Mouse (Mus musculus): ENCODE results near the gene Dnaaf5.

The Dnaaf5 gene

DNA sequence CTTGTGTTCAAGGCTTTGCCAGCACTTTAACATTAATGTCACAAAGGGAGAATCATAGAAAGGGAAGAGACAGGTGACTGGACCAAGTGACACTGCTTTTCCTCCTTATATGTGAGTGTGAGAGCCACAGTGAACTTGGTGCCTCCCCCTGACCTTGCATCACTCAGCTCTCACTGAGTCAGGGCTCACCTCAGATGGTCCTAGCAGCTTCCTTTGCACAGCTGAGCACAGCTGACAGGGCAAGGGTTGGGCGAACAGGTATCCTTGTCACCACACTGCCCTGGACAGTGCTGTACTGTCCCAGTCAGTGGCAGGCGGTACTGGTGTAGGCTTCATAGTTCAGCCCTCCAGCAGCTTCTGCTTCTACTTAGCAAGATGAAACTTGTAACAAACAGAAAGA is 77.6 kb downstream of the Dnaaf5 start:
- ATAC-seq (ENCODE audit: low TSS enrichment): no peak

DNA sequence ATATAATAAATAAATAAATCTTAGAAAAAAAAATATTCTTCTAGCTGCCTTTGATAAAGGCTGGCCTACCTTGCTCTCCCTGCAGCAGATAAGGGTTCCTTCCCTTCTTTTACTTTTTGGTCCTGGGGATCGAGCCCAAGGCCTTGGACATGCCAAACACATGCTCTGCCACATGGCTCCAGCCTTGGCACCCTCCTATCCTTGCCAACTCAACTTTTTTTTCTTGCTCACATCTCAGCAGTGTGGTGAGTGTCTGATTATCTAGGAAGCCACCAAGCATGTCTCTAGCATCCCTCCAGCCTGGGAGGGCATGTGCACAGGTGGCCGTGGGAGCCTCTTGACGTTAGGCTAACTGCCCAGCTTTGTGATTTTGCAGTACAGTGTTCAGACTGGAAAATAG is 78.3 kb downstream of the Dnaaf5 start:
- no peak for ATAC-seq (ENCODE audit: low TSS enrichment)

DNA sequence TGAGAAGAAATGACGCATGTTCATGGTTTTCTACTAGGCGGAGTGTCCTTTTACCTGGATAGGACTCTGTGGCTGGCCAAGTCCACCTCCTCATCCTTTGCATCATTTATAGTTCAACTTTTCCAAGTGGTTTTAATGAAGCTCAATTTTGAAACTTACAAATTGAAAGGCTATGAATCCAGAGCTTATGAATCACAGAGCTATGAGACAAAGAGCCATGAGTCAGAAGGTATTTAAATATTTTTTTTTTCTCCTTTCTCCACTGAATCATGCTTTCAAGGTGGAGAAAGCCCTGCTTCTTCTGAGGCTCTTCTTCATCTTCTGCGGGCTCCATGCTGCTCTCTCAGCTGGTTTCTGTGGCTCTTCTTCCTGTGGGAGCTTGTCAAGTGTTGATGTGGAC is 79.7 kb downstream of the Dnaaf5 start:
- peak; percentile 47; the same call in 1 of the 2 replicates for ATAC-seq (ENCODE audit: low TSS enrichment)

DNA sequence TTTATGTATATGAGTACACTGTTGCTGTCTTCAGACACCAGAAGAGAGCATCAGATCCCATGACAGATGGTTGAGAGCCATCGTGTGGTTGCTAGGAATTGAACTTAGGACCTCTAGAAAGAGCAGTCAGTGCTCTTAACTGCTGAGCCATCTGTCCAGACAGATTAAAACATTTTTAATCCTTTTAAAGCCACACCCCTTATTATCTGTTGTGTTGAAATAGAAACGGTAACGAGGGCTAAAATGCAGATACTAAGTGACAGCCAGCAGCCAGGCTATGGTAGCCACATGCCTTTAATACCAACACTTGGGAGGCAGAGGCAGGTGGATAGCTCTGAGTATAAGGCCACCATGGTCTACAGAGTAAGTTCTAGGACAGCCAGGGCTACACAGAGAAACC is 82.1 kb downstream of the Dnaaf5 start:
- ATAC-seq (ENCODE audit: low TSS enrichment): no peak

DNA sequence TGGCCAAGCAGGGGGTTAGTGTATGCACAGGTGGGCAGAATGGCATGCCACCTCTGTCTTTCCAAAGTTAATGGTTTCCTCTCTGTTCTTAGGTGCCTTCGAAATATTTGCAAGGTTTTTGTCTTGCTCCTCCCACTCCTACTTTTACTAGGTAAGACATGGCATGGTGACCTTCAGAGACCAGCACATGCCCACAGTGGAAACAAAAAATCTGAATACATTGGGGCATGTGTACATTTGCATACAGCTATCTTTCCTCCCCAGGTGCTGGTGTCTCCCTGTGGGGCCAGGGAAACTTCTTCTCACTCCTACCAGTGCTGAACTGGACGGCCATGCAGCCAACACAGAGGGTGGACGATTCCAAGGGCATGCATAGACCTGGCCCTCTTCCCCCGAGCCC is 84.4 kb downstream of the Dnaaf5 start:
- no peak for ATAC-seq (ENCODE audit: low TSS enrichment)

Data from frontal cortex, adult (tissue).